Mouse (Mus musculus): Measurements from ENCODE around the gene Foxp2.

DNA sequence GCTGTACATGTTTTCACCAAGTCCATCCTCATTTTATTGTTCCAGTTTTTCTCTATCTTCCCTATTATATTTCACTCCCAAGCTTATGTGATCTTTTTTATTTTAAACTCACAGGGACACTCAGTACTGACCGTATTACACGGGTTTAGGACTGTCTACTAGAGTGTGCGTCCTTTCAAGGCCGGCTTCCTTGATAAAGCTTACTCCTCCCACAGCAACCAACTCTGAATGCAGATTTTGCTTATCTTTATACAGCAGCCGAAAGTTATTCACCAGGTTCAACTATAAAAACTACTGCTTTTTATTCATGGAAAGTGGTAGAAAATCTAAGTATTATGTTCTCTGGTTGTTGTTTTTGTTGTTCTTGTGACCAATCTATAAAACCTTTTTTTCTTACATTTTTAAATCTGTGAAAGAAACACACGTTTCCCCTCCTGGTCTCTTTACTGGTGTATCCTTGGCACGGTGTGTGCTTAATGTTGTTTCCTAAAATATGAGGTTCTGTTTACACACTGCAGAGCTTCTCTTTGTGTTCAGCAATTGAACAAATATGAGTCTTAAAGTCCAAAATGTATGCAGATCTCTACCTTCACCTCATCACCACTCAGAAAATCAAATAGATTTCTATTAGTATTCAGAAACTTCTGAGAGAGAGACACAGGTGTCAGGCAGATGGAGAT, 128.4 kb downstream of the Foxp2 start:
- TF ChIP-seq POLR2A (IDR thresholded peaks at IDR 0.05; ENCODE audit: insufficient read depth, low read depth, low read length) (no peak), CTCF (IDR thresholded peaks at IDR 0.05; ENCODE audit: insufficient read depth, low read depth, low read length) (no peak)
